Mouse (Mus musculus) adrenal gland (tissue): ENCODE data around the gene Rlbp1.

ENCODE experiments used
- intact Hi-C: fragments of 180-260 bp; cut with DNase I; formaldehyde crosslinking; loops from one replicate; pipeline ENCODE4 v1.15.1; 2025

The Rlbp1 gene

GRCm38 (mm10) chr7:79387140-79387539 is 292 bp upstream of the Rlbp1 start:
- intact Hi-C loops = no loop called here

GRCm38 (mm10) chr7:79376516-79377275 is 10.2 kb downstream of the Rlbp1 start:
- intact Hi-C loops = loop anchor here (10.0 kb wide), 1 partner anchor 168 kb away; no protein-coding TSS in a partner anchor

GRCm38 (mm10) chr7:79375594-79375993 is 11.3 kb downstream of the Rlbp1 start:
- intact Hi-C loops = loop anchor here (10.0 kb wide), 1 partner anchor 169 kb away; no protein-coding TSS in a partner anchor

- intact Hi-C loops = loop anchor here (5.0 to 10.0 kb wide), 2 partner anchors 98 to 171 kb away; no protein-coding TSS in a partner anchor
These were observed 12.8 kb downstream of the Rlbp1 start for GRCm38 (mm10) chr7:79374017-79374416.

- intact Hi-C loops = loop anchor here (5.0 to 10.0 kb wide), 2 partner anchors 101 to 173 kb away; no protein-coding TSS in a partner anchor
These were observed 15.4 kb downstream of the Rlbp1 start for GRCm38 (mm10) chr7:79371321-79371879.

GRCm38 (mm10) chr7:79369416-79369815 is 17.4 kb downstream of the Rlbp1 start:
- intact Hi-C loops = no loop called here

GRCm38 (mm10) chr7:79368664-79369063 is 18.2 kb downstream of the Rlbp1 start:
- intact Hi-C loops = no loop called here

- intact Hi-C loops = no loop called here
These were observed 23.3 kb downstream of the Rlbp1 start for GRCm38 (mm10) chr7:79363370-79364043.

GRCm38 (mm10) chr7:79362830-79363229 is 24.0 kb downstream of the Rlbp1 start:
- intact Hi-C loops = no loop called here

GRCm38 (mm10) chr7:79362208-79362607 is 24.6 kb downstream of the Rlbp1 start:
- intact Hi-C loops = no loop called here

- intact Hi-C loops = no loop called here
These were observed 26.8 kb downstream of the Rlbp1 start for GRCm38 (mm10) chr7:79360056-79360455.

GRCm38 (mm10) chr7:79359183-79359435 is 27.7 kb downstream of the Rlbp1 start:
- intact Hi-C loops = no loop called here

- intact Hi-C loops = no loop called here
These were observed 28.3 kb downstream of the Rlbp1 start for GRCm38 (mm10) chr7:79358350-79359182.

- intact Hi-C loops = loop anchor here (1.0 to 5.0 kb wide), 3 partner anchors 38 to 208 kb away; no protein-coding TSS in a partner anchor
These were observed 37.0 kb downstream of the Rlbp1 start for GRCm38 (mm10) chr7:79349738-79350386.

- intact Hi-C loops = loop anchor here (1.0 to 5.0 kb wide), 2 partner anchors 37 to 103 kb away; no protein-coding TSS in a partner anchor
These were observed 38.0 kb downstream of the Rlbp1 start for GRCm38 (mm10) chr7:79348816-79349215.

GRCm38 (mm10) chr7:79347108-79347813 is 39.6 kb downstream of the Rlbp1 start:
- intact Hi-C loops = loop anchor here (5.0 kb wide), 1 partner anchor 35 kb away; no protein-coding TSS in a partner anchor

- intact Hi-C loops = loop anchor here (5.0 kb wide), 1 partner anchor 34 kb away; no protein-coding TSS in a partner anchor
These were observed 40.2 kb downstream of the Rlbp1 start for GRCm38 (mm10) chr7:79346555-79347075.

GRCm38 (mm10) chr7:79345902-79346301 is 40.9 kb downstream of the Rlbp1 start:
- intact Hi-C loops = loop anchor here (5.0 kb wide), 1 partner anchor 34 kb away; no protein-coding TSS in a partner anchor

GRCm38 (mm10) chr7:79336362-79336910 is 50.4 kb downstream of the Rlbp1 start:
- intact Hi-C loops = no loop called here
